Mouse (Mus musculus): ENCODE measurements at regions not wholly inside any gene's neighbourhood (a gene's known extent, or its start where the extent isn't known, plus 50 kb on each side); places are given as distances from the start of the nearest gene placed in this dataset.

- no peak overlapping the region for H3K9ac ChIP-seq (replicated peaks; ENCODE audit: low read depth, low read length)
- no peaks in the 10 kb centered on the region for H3K9me3 ChIP-seq (ENCODE audit: control insufficient read depth, low read length)
- no peak overlapping the region for H3K4me2 ChIP-seq (ENCODE audit: low read length)
- no peaks in the 10 kb centered on the region for H3K36me3 ChIP-seq (ENCODE audit: control insufficient read depth, insufficient read depth)
- WGBS, result 95% methylated on average over 2 of the region's 2 CpGs
- no peaks in the 10 kb centered on the region for H3K27me3 ChIP-seq (replicated peaks; ENCODE audit: control insufficient read depth, insufficient read depth, low read length)
- no peak for ATAC-seq
- no peaks in the 10 kb centered on the region for H3K4me1 ChIP-seq (replicated peaks; ENCODE audit: control insufficient read depth, insufficient read depth, low read length)
- H3K27ac ChIP-seq (ENCODE audit: low read length), result no peak overlapping the region
- H3K4me3 ChIP-seq (replicated peaks; ENCODE audit: low read length), result no peak overlapping the region
Measured at GRCm38 (mm10) chr9:51670531-51670930, 94.6 kb upstream of the Arhgap20 start.

DNA sequence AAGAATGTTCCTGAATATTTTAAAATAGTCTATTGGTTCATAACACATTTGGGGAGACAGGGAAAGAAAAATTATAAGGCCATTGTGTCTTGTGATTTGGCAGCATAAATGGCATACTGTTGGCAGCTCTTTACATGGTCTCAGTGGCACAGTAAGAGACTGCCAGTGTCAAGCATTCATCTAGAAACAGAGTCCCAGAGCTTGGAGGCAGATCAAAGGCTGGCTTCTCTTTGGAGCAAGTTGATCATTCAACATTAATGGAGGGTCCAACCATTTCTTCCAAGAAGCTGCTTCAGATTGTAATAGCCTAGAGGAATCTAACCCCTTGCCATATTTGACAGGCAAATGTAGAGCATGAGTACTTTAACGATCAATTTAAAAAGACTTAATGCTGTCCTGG, 78.6 kb upstream of the Arhgap20 start:
- Histone ChIP-seq H3K4me2 (ENCODE audit: low read length) (no peak overlapping the region), H3K36me3 (ENCODE audit: control insufficient read depth, insufficient read depth) (no peaks in the 10 kb centered on the region), H3K27me3 (replicated peaks; ENCODE audit: control insufficient read depth, insufficient read depth, low read length) (no peaks in the 10 kb centered on the region), H3K4me1 (replicated peaks; ENCODE audit: control insufficient read depth, insufficient read depth, low read length) (no peaks in the 10 kb centered on the region), H3K4me3 (replicated peaks; ENCODE audit: low read length) (no peak overlapping the region), H3K9me3 (ENCODE audit: control insufficient read depth, low read length) (no peaks in the 10 kb centered on the region), H3K9ac (replicated peaks; ENCODE audit: low read depth, low read length) (no peak overlapping the region), H3K27ac (ENCODE audit: low read length) (no peak overlapping the region)
- 60% methylated on average over 1 of the region's 1 CpGs for WGBS
- no peak for ATAC-seq

DNA sequence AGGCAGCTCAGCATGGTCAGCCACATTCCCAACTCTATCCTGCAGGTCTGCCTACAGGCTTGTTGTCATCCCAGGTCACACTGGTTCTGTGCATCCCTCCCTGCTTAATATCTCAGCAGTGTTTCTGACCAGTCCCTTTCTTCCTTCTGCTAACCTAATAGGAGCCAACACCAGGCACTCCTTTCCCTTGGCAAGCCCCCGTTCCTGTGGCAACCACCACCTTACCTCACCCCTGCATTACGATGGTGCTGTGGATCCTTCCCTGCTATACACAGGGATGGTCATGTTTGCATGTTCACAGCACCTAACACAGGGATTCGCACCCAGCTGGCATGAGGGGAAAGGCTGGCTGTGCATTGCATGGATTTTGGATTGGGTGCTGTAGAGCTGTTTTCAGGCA, 50.8 kb upstream of the Arhgap20 start:
- no peak overlapping the region for H3K9ac ChIP-seq (replicated peaks; ENCODE audit: low read depth, low read length)
- 77% methylated on average over 3 of the region's 3 CpGs for WGBS
- ATAC-seq, result no peak

More for the DNA sequence above, 50.8 kb upstream of the Arhgap20 start:
- H3K36me3 ChIP-seq (ENCODE audit: control insufficient read depth, insufficient read depth), result no peaks in the 10 kb centered on the region
- no peak overlapping the region for H3K4me3 ChIP-seq (replicated peaks; ENCODE audit: low read length)
- H3K4me1 ChIP-seq (replicated peaks; ENCODE audit: control insufficient read depth, insufficient read depth, low read length), result no peaks in the 10 kb centered on the region
- H3K27ac ChIP-seq (ENCODE audit: low read length), result no peak overlapping the region
- H3K4me2 ChIP-seq (ENCODE audit: low read length), result no peak overlapping the region
- H3K27me3 ChIP-seq (replicated peaks; ENCODE audit: control insufficient read depth, insufficient read depth, low read length), result no peaks in the 10 kb centered on the region
- no peaks in the 10 kb centered on the region for H3K9me3 ChIP-seq (ENCODE audit: control insufficient read depth, low read length)
